Mouse (Mus musculus) lung, postnatal 0 days (tissue): ENCODE measurements at regions not wholly inside any gene's neighbourhood (a gene's known extent, or its start where the extent isn't known, plus 50 kb on each side); places are given as distances from the start of the nearest gene placed in this dataset.
A peak's percentile ranks its signal among the peaks of the same experiment; 100 is the strongest.

Experiments
- ATAC-seq: fragments of 200-750 bp; cut with Nextera tagmentation; 2 replicates; pipeline ENCODE4 v1.8.0; 2017; ENCODE audit warnings: moderate library complexity
- DNase-seq: peaks from one replicate; pipeline ENCODE4 v3.0.0-alpha.2; 2016; ENCODE audit warnings: low spot score
- H3K27ac ChIP-seq: fragments of 300-500 bp; sonication (generic); 2 replicates; pipeline ENCODE4 v1.5.1; 2014; ENCODE audit warnings: antibody characterized with exemption, mild to moderate bottlenecking, low read length, mixed read lengths
- H3K27me3 ChIP-seq: fragments of 300-500 bp; sonication (generic); replicated peaks from 2 replicates; pipeline ENCODE4 v1.6.1; 2014; ENCODE audit warnings: low read length, mixed read lengths; ENCODE audit not compliant: insufficient read depth
- H3K36me3 ChIP-seq: fragments of 300-500 bp; sonication (generic); 2 replicates; pipeline ENCODE4 v1.6.1; 2014; ENCODE audit warnings: low read length, mixed read lengths; ENCODE audit not compliant: insufficient read depth
- H3K4me1 ChIP-seq: fragments of 300-500 bp; sonication (generic); 2 replicates; pipeline ENCODE4 v1.6.1; 2014; ENCODE audit warnings: antibody characterized with exemption, low read depth, low read length, mixed read lengths; ENCODE audit not compliant: insufficient read depth
- H3K4me2 ChIP-seq: fragments of 300-500 bp; sonication (generic); replicated peaks from 2 replicates; pipeline ENCODE4 v1.6.1; 2014; ENCODE audit warnings: low read depth, mild to moderate bottlenecking, low read length, moderate library complexity, mixed read lengths
- H3K4me3 ChIP-seq: fragments of 300-500 bp; sonication (generic); 2 replicates; pipeline ENCODE4 v1.5.1; 2014; ENCODE audit warnings: low read depth, low read length
- H3K9ac ChIP-seq: fragments of 300-500 bp; sonication (generic); replicated peaks from 2 replicates; pipeline ENCODE4 v1.6.1; 2014; ENCODE audit warnings: low read depth, mild to moderate bottlenecking
- H3K9me3 ChIP-seq: fragments of 300-500 bp; sonication (generic); 2 replicates; pipeline ENCODE4 v1.6.1; 2016; ENCODE audit warnings: low read length, mixed read lengths
- CTCF ChIP-seq: IDR thresholded peaks from 2 replicates; pipeline ENCODE4 v1.5.1; 2016; ENCODE audit warnings: antibody characterized with exemption, mild to moderate bottlenecking
- EP300 ChIP-seq: IDR thresholded peaks from 2 replicates; pipeline ENCODE4 v1.6.1; 2016; ENCODE audit warnings: antibody characterized with exemption, mild to moderate bottlenecking, control low read depth
- WGBS: fragments of 180-500 bp; shearing (Covaris S2); extraction: QIAGEN DNeasy Blood & Tissue Kit; methylation state at CpG from one replicate; pipeline ENCODE4 v1.1.7; 2014; 5-methylcytosine and 5-hydroxymethylcytosine counted together

- ATAC-seq (no peak), DNase-seq (no peak)
- Histone ChIP-seq H3K36me3 (no peaks in the 10 kb centered on the region), H3K9ac (no peak overlapping the region), H3K4me1 (no peaks in the 10 kb centered on the region), H3K4me3 (no peak overlapping the region), H3K9me3 (no peaks in the 10 kb centered on the region), H3K27me3 (no peaks in the 10 kb centered on the region), H3K4me2 (no peak overlapping the region), H3K27ac (no peak overlapping the region)
- WGBS, result 74% methylated on average over 6 of the region's 6 CpGs
- TF ChIP-seq CTCF (no peak), EP300 (no peak)
Observed at GRCm38 (mm10) chr2:137244370-137244769, 127.9 kb upstream of the Jag1 start.

GRCm38 (mm10) chr2:137243914-137244313 is 127.5 kb upstream of the Jag1 start:
- Histone ChIP-seq H3K4me3 (no peak overlapping the region), H3K9ac (no peak overlapping the region), H3K36me3 (no peaks in the 10 kb centered on the region), H3K27me3 (no peaks in the 10 kb centered on the region), H3K4me2 (no peak overlapping the region), H3K27ac (no peak overlapping the region), H3K9me3 (no peaks in the 10 kb centered on the region), H3K4me1 (no peaks in the 10 kb centered on the region)
- WGBS, result 27% methylated on average over 5 of the region's 5 CpGs
- ATAC-seq, result no peak
- TF ChIP-seq CTCF (no peak), EP300 (0 out of 2 replicates have a peak, but pooled peaks have one; percentile 13)
- DNase-seq, result no peak

GRCm38 (mm10) chr2:137236961-137237360 is 120.5 kb upstream of the Jag1 start:
- ATAC-seq, result no peak
- 41% methylated on average over 3 of the region's 3 CpGs for WGBS

GRCm38 (mm10) chr2:137233936-137234335 is 117.5 kb upstream of the Jag1 start:
- no peaks in the 10 kb centered on the region for H3K36me3 ChIP-seq
- no peak for DNase-seq
- no peak for TF ChIP-seq CTCF
- no peak for TF ChIP-seq EP300
- H3K4me1 ChIP-seq, result no peaks in the 10 kb centered on the region
- no peak overlapping the region for H3K4me2 ChIP-seq
- ATAC-seq, result no peak
- WGBS, result 39% methylated on average over 3 of the region's 3 CpGs
- H3K9me3 ChIP-seq, result no peaks in the 10 kb centered on the region
- H3K27me3 ChIP-seq, result no peaks in the 10 kb centered on the region
- no peak overlapping the region for H3K27ac ChIP-seq
- no peak overlapping the region for H3K4me3 ChIP-seq
- no peak overlapping the region for H3K9ac ChIP-seq

More at GRCm38 (mm10) chr2:137236961-137237360, 120.5 kb upstream of the Jag1 start:
- DNase-seq, result no peak
- TF ChIP-seq EP300, result no peak
- TF ChIP-seq CTCF, result no peak
- no peak overlapping the region for H3K27ac ChIP-seq
- no peak overlapping the region for H3K4me3 ChIP-seq
- no peaks in the 10 kb centered on the region for H3K27me3 ChIP-seq
- H3K4me2 ChIP-seq, result no peak overlapping the region
- H3K4me1 ChIP-seq, result no peaks in the 10 kb centered on the region
- no peaks in the 10 kb centered on the region for H3K9me3 ChIP-seq
- no peak overlapping the region for H3K9ac ChIP-seq
- no peaks in the 10 kb centered on the region for H3K36me3 ChIP-seq

- TF ChIP-seq EP300 (no peak), CTCF (no peak)
- H3K27me3 ChIP-seq, result no peaks in the 10 kb centered on the region
Observed at GRCm38 (mm10) chr2:137231161-137231560, 114.7 kb upstream of the Jag1 start.

GRCm38 (mm10) chr2:137229422-137230069 is 113.1 kb upstream of the Jag1 start:
- no peak overlapping the region for H3K27ac ChIP-seq
- TF ChIP-seq EP300 (no peak), CTCF (no peak)
- H3K4me2 ChIP-seq, result no peak overlapping the region
- no peaks in the 10 kb centered on the region for H3K9me3 ChIP-seq
- no peaks in the 10 kb centered on the region for H3K36me3 ChIP-seq
- WGBS, result 71% methylated on average over 1 of the region's 1 CpGs
- no peaks in the 10 kb centered on the region for H3K4me1 ChIP-seq
- no peak overlapping the region for H3K4me3 ChIP-seq
- no peak for ATAC-seq
- DNase-seq, result no peak
- H3K27me3 ChIP-seq, result no peaks in the 10 kb centered on the region
- H3K9ac ChIP-seq, result no peak overlapping the region

More at GRCm38 (mm10) chr2:137231161-137231560, 114.7 kb upstream of the Jag1 start:
- ATAC-seq, result no peak
- DNase-seq, result no peak
- H3K9me3 ChIP-seq, result no peaks in the 10 kb centered on the region
- H3K9ac ChIP-seq, result no peak overlapping the region
- no peak overlapping the region for H3K27ac ChIP-seq
- no peaks in the 10 kb centered on the region for H3K36me3 ChIP-seq
- no peak overlapping the region for H3K4me2 ChIP-seq
- no peaks in the 10 kb centered on the region for H3K4me1 ChIP-seq
- H3K4me3 ChIP-seq, result no peak overlapping the region

GRCm38 (mm10) chr2:137227495-137227894 is 111.1 kb upstream of the Jag1 start:
- no peak overlapping the region for H3K4me2 ChIP-seq
- DNase-seq (no peak), ATAC-seq (no peak)
- H3K4me3 ChIP-seq, result no peak overlapping the region
- H3K4me1 ChIP-seq, result no peaks in the 10 kb centered on the region
- TF ChIP-seq EP300 (no peak), CTCF (no peak)
- no peaks in the 10 kb centered on the region for H3K9me3 ChIP-seq
- no peaks in the 10 kb centered on the region for H3K36me3 ChIP-seq
- 91% methylated on average over 4 of the region's 4 CpGs for WGBS
- H3K27me3 ChIP-seq, result no peaks in the 10 kb centered on the region
- no peak overlapping the region for H3K9ac ChIP-seq
- no peak overlapping the region for H3K27ac ChIP-seq
